Mouse (Mus musculus): ENCODE data around the gene Pnrc1.

DNA sequence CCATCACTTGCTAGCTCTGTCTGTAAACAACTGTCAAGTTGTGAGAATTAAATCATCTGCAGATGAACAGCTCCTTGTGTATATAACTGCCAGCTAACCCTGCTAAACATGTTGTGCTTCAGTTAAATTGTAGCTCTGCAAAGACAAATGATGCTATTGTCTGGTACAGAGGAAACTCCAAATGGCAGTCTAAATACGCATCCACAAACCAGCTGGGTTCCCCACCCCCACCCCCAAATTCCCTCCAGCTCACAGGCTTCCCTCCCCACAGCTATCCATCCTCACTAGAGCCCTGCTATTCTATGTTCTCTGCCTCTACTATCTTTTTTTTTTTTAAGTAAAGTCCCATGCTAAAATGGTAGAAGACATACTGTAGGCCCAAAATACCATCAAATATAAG is 68.1 kb downstream of the Pnrc1 start:
- TF ChIP-seq USF1 (IDR thresholded peaks at IDR 0.05; ENCODE audit: low read depth) (no peak), E2F4 (IDR thresholded peaks at IDR 0.05; ENCODE audit: insufficient read depth) (no peak), POLR2A (IDR thresholded peaks at IDR 0.05; ENCODE audit: insufficient read length, low read depth) (no peak), SRF (IDR thresholded peaks at IDR 0.05; ENCODE audit: control insufficient read depth, insufficient read length, low read depth) (no peak), MAX (IDR thresholded peaks at IDR 0.05; ENCODE audit: low read depth) (no peak)
